Mouse (Mus musculus) hindbrain, embryonic 14.5 days (tissue): ENCODE measurements around the gene Cdh4. TPM values are rescaled to one million over a fixed set of nuclear protein-coding genes. Genes with fewer than 3 reads are reported as not detected.

Experiments
- ATAC-seq: fragments of 200-750 bp; cut with Nextera tagmentation; 2 replicates; pipeline ENCODE4 v1.8.0; 2017; ENCODE audit warnings: moderate number of reproducible peaks, mild to moderate bottlenecking, moderate TSS enrichment, moderate library complexity; ENCODE audit not compliant: low FRiP score
- DNase-seq: peaks from one replicate; pipeline ENCODE4 v3.0.0-alpha.2; 2015; ENCODE audit warnings: low spot score
- H3K27ac ChIP-seq: fragments of 300-500 bp; sonication (generic); 2 replicates; pipeline ENCODE4 v1.5.1; 2014; ENCODE audit warnings: mild to moderate bottlenecking, moderate library complexity
- H3K27me3 ChIP-seq: fragments of 300-500 bp; sonication (generic); 2 replicates; pipeline ENCODE4 v1.6.1; 2014; ENCODE audit warnings: mild to moderate bottlenecking, low read length, mixed read lengths; ENCODE audit not compliant: control insufficient read depth, insufficient read depth
- H3K36me3 ChIP-seq: fragments of 300-500 bp; sonication (generic); replicated peaks from 2 replicates; pipeline ENCODE4 v1.6.1; 2014; ENCODE audit not compliant: control insufficient read depth, insufficient read depth
- H3K4me1 ChIP-seq: fragments of 300-500 bp; sonication (generic); replicated peaks from 2 replicates; pipeline ENCODE4 v1.6.1; 2014; ENCODE audit warnings: antibody characterized with exemption, low read length, mixed read lengths; ENCODE audit not compliant: control insufficient read depth, insufficient read depth
- H3K4me2 ChIP-seq: fragments of 300-500 bp; sonication (generic); replicated peaks from 2 replicates; pipeline ENCODE4 v1.6.1; 2014; ENCODE audit warnings: mild to moderate bottlenecking, moderate library complexity
- H3K4me3 ChIP-seq: fragments of 300-500 bp; sonication (generic); replicated peaks from 2 replicates; pipeline ENCODE4 v1.5.1; 2014; ENCODE audit warnings: mild to moderate bottlenecking, low read length
- H3K9ac ChIP-seq: fragments of 300-500 bp; sonication (generic); 2 replicates; pipeline ENCODE4 v1.6.1; 2014
- H3K9me3 ChIP-seq: fragments of 300-500 bp; sonication (generic); 2 replicates; pipeline ENCODE4 v1.6.1; 2016; ENCODE audit warnings: low read length; ENCODE audit not compliant: control insufficient read depth
- WGBS: fragments of 180-500 bp; shearing (Covaris S2); extraction: QIAGEN DNeasy Blood & Tissue Kit; methylation state at CpG from one replicate; pipeline ENCODE4 v1.1.7; 2014; 5-methylcytosine and 5-hydroxymethylcytosine counted together
- polyA plus RNA-seq: library from polyadenylated mRNA; unstranded; fragments of >200 nt; fragmentation: Nextera tagmentation; extraction: Ambion mirVana; gene quantifications from 2 replicates; pipeline ENCODE4 v1.2.1, GENCODE M21; 2014

Cdh4 gene
- polyA plus RNA-seq, 1 experiment from 2014 or later = 32.8 TPM

DNA sequence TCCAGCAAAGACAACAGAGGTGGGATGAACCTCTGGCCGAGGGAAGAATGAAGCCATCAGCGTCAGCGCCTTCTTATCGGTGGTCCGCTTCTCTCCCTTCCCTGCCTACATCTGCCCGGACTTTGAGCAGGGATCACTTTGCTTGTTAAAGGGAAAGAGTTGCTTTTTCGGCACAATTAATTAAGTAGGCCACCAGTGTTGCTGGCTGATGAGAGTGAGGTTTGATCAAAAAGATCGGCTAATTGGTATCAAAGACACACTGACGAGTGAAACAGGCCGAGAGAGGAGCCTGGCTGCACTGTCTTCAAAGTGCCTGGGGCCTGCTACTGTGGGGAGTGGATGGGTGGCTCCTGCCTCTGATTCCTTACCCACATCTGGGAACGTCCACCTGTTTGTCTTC, 49.7 kb downstream of the Cdh4 start:
- H3K27ac ChIP-seq = no peak overlapping the region
- no peak overlapping the region for H3K9ac ChIP-seq
- peaks cover 7% of the 10 kb centered on the region for H3K4me1 ChIP-seq
- H3K4me2 ChIP-seq = no peak overlapping the region
- H3K36me3 ChIP-seq = no peaks in the 10 kb centered on the region
- ATAC-seq = no peak
- 53% methylated on average over 11 of the region's 11 CpGs for WGBS
- no peaks in the 10 kb centered on the region for H3K27me3 ChIP-seq
- H3K9me3 ChIP-seq = 0 out of 2 replicates have a peak, but pooled peaks cover 3% of the 10 kb centered on the region
- no peak for DNase-seq
- H3K4me3 ChIP-seq = no peak overlapping the region

DNA sequence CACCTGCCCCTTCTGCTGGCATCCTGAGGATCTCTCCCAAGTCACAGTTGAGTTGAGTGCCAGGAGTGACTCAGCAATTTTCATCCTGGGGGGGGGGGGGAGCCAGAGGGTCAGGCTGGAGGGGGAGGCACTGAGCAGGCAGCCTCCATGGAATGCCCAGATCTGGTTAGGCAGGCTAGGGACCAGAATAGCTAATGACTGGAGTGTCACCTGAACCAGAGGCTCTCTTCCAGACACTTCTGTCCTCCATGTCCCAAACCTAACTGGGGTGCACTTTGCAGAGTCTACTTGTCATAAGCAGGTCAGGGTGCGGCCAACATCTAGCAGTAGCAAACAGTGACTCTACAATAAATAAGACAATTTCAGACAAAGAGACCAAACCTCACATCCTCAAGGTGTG, 52.0 kb downstream of the Cdh4 start:
- H3K27me3 ChIP-seq = no peaks in the 10 kb centered on the region
- H3K27ac ChIP-seq = no peak overlapping the region
- ATAC-seq (no peak), DNase-seq (no peak)
- H3K9me3 ChIP-seq = no peaks in the 10 kb centered on the region
- no peak overlapping the region for H3K4me2 ChIP-seq
- no peaks in the 10 kb centered on the region for H3K4me1 ChIP-seq
- H3K4me3 ChIP-seq = no peak overlapping the region
- H3K36me3 ChIP-seq = no peaks in the 10 kb centered on the region
- 100% methylated on average over 1 of the region's 1 CpGs for WGBS
- no peak overlapping the region for H3K9ac ChIP-seq

DNA sequence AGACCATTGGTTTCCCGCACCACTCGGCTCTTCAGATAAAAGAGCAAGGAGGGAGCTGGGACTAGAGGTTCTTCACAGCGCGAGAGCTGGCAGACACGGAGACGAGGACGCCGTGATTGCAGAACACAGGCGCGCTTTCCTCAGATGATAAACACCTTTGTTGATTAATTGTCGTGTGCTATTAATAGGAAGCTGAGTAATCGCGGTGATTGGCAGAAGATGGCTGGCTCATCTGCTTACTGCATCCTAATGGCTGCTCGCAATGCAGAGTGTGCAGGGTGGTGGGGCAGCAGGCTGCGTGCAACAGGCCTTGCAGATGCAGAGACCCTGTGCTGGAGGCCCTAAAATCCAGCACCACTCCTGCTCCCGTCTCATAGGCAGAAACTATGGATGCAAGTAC, 68.2 kb downstream of the Cdh4 start:
- H3K27ac ChIP-seq = no peak overlapping the region
- H3K4me3 ChIP-seq = no peak overlapping the region
- WGBS = 81% methylated on average over 16 of the region's 16 CpGs
- H3K4me2 ChIP-seq = no peak overlapping the region
- H3K9me3 ChIP-seq = no peaks in the 10 kb centered on the region
- H3K36me3 ChIP-seq = no peaks in the 10 kb centered on the region
- H3K27me3 ChIP-seq = no peaks in the 10 kb centered on the region
- no peak overlapping the region for H3K9ac ChIP-seq
- no peaks in the 10 kb centered on the region for H3K4me1 ChIP-seq
- no peak for DNase-seq
- no peak for ATAC-seq

DNA sequence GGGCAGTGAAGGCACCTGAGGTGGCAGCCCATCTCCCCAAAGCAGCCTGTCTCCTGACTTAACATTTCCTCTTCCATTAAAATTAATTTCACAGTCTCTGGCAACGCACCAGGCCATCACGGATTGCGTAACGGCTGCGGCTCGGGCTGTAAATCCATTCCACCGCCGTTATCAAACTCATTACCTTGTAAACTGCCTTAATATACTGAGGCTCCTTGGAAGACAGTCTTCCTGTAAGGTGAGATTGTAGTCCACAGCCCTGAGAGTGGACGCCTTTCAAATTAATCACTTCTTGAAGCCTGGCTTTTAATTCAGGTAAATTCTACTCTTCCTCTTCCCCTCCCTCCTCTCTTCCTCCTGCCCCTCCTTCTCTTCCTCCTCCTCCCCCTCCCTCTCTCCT, 74.3 kb downstream of the Cdh4 start:
- no peak overlapping the region for H3K4me3 ChIP-seq
- peaks cover 21% of the 10 kb centered on the region for H3K4me1 ChIP-seq
- H3K27me3 ChIP-seq = no peaks in the 10 kb centered on the region
- 75% methylated on average over 9 of the region's 9 CpGs for whole genome bisulfite sequencing
- H3K9me3 ChIP-seq = no peaks in the 10 kb centered on the region
- no peak overlapping the region for H3K27ac ChIP-seq
- H3K9ac ChIP-seq = no peak overlapping the region
- H3K4me2 ChIP-seq = no peak overlapping the region
- ATAC-seq (no peak), DNase-seq (no peak)
- H3K36me3 ChIP-seq = no peaks in the 10 kb centered on the region

DNA sequence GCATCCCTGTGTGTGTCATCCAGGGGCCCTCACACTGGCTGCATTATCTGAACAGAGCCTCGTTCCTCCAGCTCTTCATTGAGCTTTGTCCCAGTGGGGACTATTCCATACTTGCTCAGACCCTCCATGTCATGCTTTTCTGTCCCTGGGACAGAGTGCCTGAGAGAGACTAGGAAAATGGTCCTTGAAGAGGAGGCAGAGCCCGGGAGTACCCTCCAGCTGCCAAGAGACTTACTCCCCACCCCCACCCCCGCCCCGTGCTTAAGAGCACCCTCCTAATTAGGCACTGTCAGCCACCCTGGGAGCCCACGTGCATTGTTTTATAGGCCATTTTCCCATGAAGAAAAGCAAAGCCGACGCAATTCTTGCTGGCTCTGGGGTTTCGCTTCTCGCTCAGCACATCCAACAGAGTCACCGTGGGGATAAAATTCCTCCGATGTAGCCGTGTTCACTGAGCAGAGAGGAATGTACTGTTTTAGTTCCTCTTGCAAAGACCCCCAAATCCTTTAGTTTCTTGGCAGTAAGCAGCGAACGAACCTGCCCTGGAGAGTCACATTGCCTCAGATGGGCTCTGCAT, 76.3 kb downstream of the Cdh4 start:
- no peaks in the 10 kb centered on the region for H3K27me3 ChIP-seq
- no peak overlapping the region for H3K4me3 ChIP-seq
- peaks cover 33% of the 10 kb centered on the region for H3K4me1 ChIP-seq
- H3K9ac ChIP-seq = no peak overlapping the region
- no peak for ATAC-seq
- WGBS = 21% methylated on average over 14 of the region's 14 CpGs
- no peaks in the 10 kb centered on the region for H3K9me3 ChIP-seq
- DNase-seq = no peak
- no peak overlapping the region for H3K27ac ChIP-seq
- H3K4me2 ChIP-seq = no peak overlapping the region
- H3K36me3 ChIP-seq = no peaks in the 10 kb centered on the region

DNA sequence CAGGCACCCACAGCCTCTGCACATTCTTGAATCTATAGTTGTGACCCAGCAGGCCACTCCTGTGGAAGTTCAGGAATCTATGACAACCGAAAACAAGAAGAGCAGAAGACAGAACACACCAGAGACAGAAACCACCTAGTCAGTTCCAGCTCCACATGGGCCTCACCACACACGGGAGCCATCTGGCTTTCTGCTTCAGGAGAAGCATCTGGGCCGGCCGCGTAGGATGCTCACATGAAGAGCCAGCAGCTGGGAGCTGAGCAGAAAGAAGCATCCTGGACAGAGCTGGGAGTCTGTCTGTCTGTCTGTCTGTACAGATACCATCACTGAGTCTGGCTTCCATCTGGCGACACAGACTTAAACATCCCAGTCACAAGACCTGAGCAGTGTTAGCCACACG, 76.9 kb downstream of the Cdh4 start:
- 84% methylated on average over 7 of the region's 7 CpGs for WGBS
- no peak overlapping the region for H3K4me3 ChIP-seq
- DNase-seq = no peak
- H3K27ac ChIP-seq = no peak overlapping the region
- H3K4me2 ChIP-seq = no peak overlapping the region
- H3K36me3 ChIP-seq = no peaks in the 10 kb centered on the region
- H3K27me3 ChIP-seq = no peaks in the 10 kb centered on the region
- no peaks in the 10 kb centered on the region for H3K9me3 ChIP-seq
- no peak for ATAC-seq
- peaks cover 33% of the 10 kb centered on the region for H3K4me1 ChIP-seq
- no peak overlapping the region for H3K9ac ChIP-seq

DNA sequence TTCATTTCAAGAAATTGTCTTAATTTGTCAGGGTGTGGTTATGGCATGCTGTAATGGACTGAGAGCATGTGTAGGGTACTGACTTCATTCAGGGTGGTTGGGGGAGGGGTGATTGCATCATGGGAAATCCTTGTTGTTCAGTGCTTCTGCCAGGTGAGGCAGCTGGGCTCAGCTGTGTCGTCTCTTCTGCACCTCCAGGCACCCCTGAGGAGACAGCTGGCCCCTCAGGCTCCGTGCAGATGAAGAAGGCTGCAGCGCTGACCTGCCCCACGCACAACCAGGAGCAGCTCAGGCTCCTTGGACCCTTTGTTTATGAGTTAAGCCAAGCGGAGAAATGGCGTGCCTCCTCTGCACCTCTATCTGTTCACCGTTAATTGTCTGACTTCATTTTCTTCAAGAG, 77.7 kb downstream of the Cdh4 start:
- H3K4me2 ChIP-seq = no peak overlapping the region
- WGBS = 29% methylated on average over 7 of the region's 7 CpGs
- H3K9me3 ChIP-seq = no peaks in the 10 kb centered on the region
- no peaks in the 10 kb centered on the region for H3K36me3 ChIP-seq
- H3K27me3 ChIP-seq = no peaks in the 10 kb centered on the region
- no peak overlapping the region for H3K4me3 ChIP-seq
- H3K4me1 ChIP-seq = peaks cover 33% of the 10 kb centered on the region
- peak overlapping the region; percentile 18; the same call in 1 of the 2 replicates for H3K27ac ChIP-seq
- H3K9ac ChIP-seq = no peak overlapping the region
- ATAC-seq = no peak
- no peak for DNase-seq

DNA sequence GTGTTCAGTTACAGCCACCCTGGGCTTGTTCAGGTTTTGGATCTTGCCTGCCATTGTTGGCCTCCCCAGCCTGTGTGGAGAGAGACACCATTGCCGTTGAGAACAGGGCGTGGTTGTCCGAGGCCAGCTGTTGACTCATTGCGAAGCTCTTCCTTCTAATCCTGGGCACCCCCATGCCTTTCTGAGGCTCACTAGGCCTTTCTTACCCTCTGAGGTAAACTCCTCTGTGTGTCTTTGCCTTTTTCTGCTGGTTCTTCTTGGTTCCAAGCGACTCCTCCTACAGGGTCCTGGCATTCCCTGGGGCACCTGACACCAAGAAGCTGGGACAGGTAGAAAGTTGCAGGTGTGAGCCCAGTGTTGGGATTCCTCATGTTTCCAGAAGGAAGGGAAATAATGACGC, 78.7 kb downstream of the Cdh4 start:
- H3K36me3 ChIP-seq = no peaks in the 10 kb centered on the region
- H3K4me3 ChIP-seq = no peak overlapping the region
- ATAC-seq (no peak), DNase-seq (no peak)
- peaks cover 33% of the 10 kb centered on the region for H3K4me1 ChIP-seq
- 89% methylated on average over 6 of the region's 6 CpGs for WGBS
- H3K27ac ChIP-seq = no peak overlapping the region
- H3K9ac ChIP-seq = no peak overlapping the region
- no peaks in the 10 kb centered on the region for H3K27me3 ChIP-seq
- no peak overlapping the region for H3K4me2 ChIP-seq
- H3K9me3 ChIP-seq = no peaks in the 10 kb centered on the region

DNA sequence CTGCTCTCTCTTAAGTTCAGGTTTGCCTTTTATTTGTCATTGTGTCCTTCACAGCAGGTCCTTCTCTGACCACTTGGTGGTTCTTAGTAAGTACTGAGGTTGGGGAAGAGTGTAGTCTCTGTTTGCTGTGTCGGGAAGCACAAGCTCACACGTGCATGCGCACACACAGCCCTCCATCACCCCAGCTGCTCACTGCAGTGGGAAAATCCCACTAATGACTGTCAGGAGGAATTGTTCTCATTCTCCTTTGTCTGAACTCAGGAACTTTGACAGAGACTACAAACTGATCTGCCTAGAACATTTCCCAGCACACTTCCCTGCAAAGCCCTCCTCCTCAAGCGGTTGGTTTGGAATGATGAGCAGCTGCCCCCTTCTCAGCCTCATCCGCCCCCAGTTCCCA, 79.2 kb downstream of the Cdh4 start:
- no peak overlapping the region for H3K9ac ChIP-seq
- 45% methylated on average over 5 of the region's 5 CpGs for WGBS
- no peak overlapping the region for H3K4me2 ChIP-seq
- H3K4me1 ChIP-seq = peaks cover 33% of the 10 kb centered on the region
- no peak overlapping the region for H3K27ac ChIP-seq
- H3K9me3 ChIP-seq = no peaks in the 10 kb centered on the region
- no peaks in the 10 kb centered on the region for H3K36me3 ChIP-seq
- no peak for DNase-seq
- H3K27me3 ChIP-seq = no peaks in the 10 kb centered on the region
- ATAC-seq = 0 out of 2 replicates have a peak, but pooled peaks have one; percentile 16
- no peak overlapping the region for H3K4me3 ChIP-seq

DNA sequence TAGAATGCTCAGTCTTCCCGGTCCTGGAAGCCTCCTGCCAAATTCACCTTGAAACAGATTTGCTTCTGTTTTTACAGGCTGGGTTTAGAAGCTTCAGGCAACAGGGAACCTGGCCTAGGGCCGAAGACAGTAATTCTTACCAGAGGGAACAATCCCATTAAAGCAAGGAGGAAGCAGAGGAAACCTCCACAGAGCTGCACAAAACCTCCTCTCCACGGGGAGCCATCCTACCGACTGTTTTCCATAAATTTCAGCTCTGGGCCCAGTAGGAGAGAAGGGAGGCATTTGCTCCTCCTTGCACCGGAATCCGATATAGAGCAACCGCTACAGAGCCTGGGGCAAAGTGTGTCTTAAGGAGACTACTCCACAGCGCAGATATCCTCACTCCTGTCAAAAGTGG, 79.9 kb downstream of the Cdh4 start:
- H3K27ac ChIP-seq = no peak overlapping the region
- DNase-seq (no peak), ATAC-seq (no peak)
- no peak overlapping the region for H3K9ac ChIP-seq
- no peak overlapping the region for H3K4me3 ChIP-seq
- no peaks in the 10 kb centered on the region for H3K9me3 ChIP-seq
- WGBS = 16% methylated on average over 8 of the region's 8 CpGs
- H3K4me2 ChIP-seq = no peak overlapping the region
- no peaks in the 10 kb centered on the region for H3K36me3 ChIP-seq
- no peaks in the 10 kb centered on the region for H3K27me3 ChIP-seq
- H3K4me1 ChIP-seq = peaks cover 33% of the 10 kb centered on the region
